Mouse (Mus musculus) erythroblast, embryonic 14.5 days (primary cell): ENCODE measurements around the gene Cdh6. TPM values are rescaled to one million over a fixed set of nuclear protein-coding genes. Genes with fewer than 3 reads are reported as not detected.

Source experiments
- H3K27me3 ChIP-seq: 2 replicates; pipeline ENCODE4 v1.6.1; 2012; ENCODE audit warnings: inconsistent platforms; ENCODE audit not compliant: control insufficient read depth
- H3K36me3 ChIP-seq: 2 replicates; pipeline ENCODE4 v1.6.1; 2012; ENCODE audit warnings: mild to moderate bottlenecking, inconsistent platforms; ENCODE audit not compliant: control insufficient read depth
- H3K4me1 ChIP-seq: 2 replicates; pipeline ENCODE4 v1.6.1; 2012; ENCODE audit warnings: inconsistent platforms; ENCODE audit not compliant: control insufficient read depth
- H3K4me3 ChIP-seq: replicated peaks from 2 replicates; pipeline ENCODE3; 2012; ENCODE audit warnings: moderate library complexity, mild to moderate bottlenecking, inconsistent platforms
- H3K9me3 ChIP-seq: 2 replicates; pipeline ENCODE4 v1.6.1; 2012; ENCODE audit warnings: low read length, inconsistent platforms, mixed read lengths; ENCODE audit not compliant: control insufficient read depth
- GATA1 ChIP-seq: IDR thresholded peaks from 2 replicates; pipeline ENCODE4 v1.6.1; 2012; ENCODE audit warnings: low read length, inconsistent platforms, mixed read lengths
- TAL1 ChIP-seq: IDR thresholded peaks from 3 replicates; pipeline ENCODE4 v1.6.1; 2012; ENCODE audit warnings: low read length, inconsistent platforms, mixed read lengths
- polyA plus RNA-seq: library from polyadenylated mRNA; stranded (reverse); fragments of >175 nt; gene quantifications from 2 replicates; pipeline ENCODE4 v1.2.3, GENCODE M21; 2012

Gene Cdh6
- polyA plus RNA-seq, 1 experiment = not detected

DNA sequence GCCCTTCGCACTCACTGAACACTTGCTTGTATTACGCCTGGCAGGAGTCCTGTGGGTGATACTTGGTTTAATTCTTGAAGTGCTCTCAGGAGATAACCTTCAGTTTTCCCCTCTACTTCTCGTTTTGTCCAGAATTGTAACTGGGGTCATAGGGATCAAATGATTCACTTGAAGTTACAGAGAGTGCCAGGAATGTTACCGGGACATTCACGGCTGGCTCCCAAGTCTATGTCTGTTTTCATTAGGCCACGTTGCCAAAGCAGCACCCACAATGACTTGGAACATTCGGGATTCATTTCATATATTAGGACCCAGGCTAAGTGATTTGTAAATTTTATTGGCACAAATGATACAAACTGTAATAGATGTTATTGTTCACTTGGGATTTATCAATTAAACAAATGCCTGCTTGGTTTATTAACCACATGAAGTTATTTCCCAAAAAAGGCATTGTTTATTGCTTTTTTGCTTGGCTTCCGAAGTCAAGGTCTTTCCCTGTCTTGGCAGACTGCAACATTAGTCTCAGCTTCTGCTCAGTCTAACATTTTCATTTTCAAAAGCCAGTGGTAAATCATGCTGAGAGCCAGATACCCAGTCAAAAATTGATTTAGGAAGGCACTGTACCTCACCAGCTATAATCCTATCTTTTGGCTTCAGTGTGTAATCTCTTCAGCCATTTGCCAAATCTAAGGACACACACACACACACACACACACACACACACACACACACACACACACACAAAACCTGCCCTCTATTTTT is 96.4 kb downstream of the Cdh6 start:
- TF ChIP-seq GATA1 = no peak
- TF ChIP-seq TAL1 = no peak
- Histone ChIP-seq H3K36me3 (no peaks in the 10 kb centered on the region), H3K27me3 (no peaks in the 10 kb centered on the region), H3K4me3 (no peak overlapping the region), H3K9me3 (no peaks in the 10 kb centered on the region), H3K4me1 (no peaks in the 10 kb centered on the region)

DNA sequence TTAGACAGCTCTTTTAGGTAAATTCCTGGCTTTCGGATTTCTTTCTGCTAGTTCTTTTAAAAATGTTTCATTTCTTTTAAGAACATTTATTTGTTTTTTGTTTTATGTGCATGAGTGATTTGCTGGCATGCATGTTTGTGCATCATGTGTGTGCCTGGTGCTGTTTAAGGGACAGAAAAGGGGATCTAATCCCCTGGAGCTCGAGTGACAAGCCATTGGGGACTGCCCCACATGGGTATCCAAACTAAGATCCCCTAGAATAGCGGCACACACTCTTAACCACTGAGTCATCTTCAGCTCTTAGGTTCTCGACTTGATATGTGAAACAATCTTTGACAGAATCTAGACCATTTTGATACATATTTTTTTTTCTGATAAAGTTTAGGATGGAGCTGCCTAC is 99.4 kb downstream of the Cdh6 start:
- no peak for TF ChIP-seq TAL1
- no peak for TF ChIP-seq GATA1
- Histone ChIP-seq H3K27me3 (no peaks in the 10 kb centered on the region), H3K9me3 (no peaks in the 10 kb centered on the region), H3K4me1 (no peaks in the 10 kb centered on the region), H3K36me3 (no peaks in the 10 kb centered on the region), H3K4me3 (no peak overlapping the region)

DNA sequence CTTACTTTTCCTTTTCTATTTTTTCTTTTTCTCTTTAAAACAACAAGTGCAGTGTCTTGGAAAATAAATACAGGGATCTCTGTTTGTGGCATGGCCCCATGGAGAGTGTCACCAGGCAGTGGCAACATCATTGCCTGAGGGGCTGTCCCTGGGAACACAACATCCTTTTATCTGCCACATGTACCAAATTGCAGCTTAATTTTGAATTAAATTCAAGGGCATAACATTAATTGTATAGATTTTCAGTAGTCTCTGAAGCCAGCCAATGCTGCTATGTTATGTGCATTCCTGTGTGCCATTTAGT is 105.3 kb downstream of the Cdh6 start:
- no peak for TF ChIP-seq TAL1
- TF ChIP-seq GATA1 = no peak
- H3K4me1 ChIP-seq = no peaks in the 10 kb centered on the region
- no peaks in the 10 kb centered on the region for H3K9me3 ChIP-seq
- H3K27me3 ChIP-seq = no peaks in the 10 kb centered on the region
- no peaks in the 10 kb centered on the region for H3K36me3 ChIP-seq
- H3K4me3 ChIP-seq = no peak overlapping the region

DNA sequence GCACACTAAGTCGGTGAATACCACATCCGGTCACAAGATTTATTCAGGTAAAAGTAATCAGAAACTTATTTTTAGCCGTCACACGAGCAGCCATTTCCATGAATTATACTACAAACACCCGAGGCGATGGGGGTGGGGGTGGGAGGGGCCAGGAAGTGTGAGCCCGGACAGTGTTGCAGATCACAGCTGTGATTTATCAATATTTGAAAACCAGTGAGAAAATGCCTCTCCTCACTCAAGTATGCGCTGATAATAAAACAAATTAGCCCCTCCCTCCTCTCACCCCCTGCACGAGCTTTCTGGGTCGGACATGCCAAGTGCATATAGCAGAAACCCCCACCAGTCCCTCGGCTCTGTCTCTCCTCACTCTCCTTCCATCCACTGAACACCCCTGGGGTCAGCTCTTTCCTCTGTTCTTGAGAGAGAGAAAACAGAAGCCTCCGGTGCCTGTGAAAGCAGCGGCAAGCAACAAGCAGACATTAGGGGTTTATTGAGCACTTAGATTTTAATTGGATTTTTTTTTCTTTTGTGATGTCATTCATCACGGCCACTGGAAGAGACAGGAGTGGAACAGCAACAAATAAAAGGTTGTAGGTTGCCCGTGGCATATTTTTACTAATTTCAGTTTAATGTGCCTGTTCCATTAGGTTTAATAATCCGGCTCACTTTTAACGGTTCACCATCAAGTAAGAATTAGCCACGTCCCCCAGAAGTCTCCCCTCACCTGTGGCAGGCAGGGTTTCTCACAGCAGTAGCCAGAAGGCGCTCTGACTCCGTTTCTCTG is 105.9 kb downstream of the Cdh6 start:
- TF ChIP-seq TAL1 = no peak
- no peak for TF ChIP-seq GATA1
- Histone ChIP-seq H3K36me3 (no peaks in the 10 kb centered on the region), H3K4me3 (no peak overlapping the region), H3K9me3 (no peaks in the 10 kb centered on the region), H3K4me1 (no peaks in the 10 kb centered on the region), H3K27me3 (no peaks in the 10 kb centered on the region)

DNA sequence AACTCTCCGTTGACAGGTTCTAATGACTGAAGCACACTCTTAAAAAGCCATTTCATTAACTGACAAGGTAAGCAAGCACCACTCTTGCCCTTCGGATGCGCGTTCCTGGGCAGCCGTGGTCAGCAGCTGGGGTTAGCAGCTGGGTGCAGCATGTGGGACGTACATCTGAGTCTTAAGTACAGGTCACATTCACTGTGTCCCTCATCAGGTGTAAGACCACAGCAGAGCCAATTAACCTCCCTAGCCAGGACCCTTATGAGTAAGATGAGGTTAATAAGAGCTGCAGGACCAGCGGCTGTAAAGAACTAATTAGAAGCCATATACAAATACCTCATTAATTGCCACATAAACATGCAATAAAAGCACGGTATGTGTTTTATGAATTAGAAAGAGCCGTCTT is 106.7 kb downstream of the Cdh6 start:
- no peaks in the 10 kb centered on the region for H3K4me1 ChIP-seq
- H3K9me3 ChIP-seq = no peaks in the 10 kb centered on the region
- H3K4me3 ChIP-seq = no peak overlapping the region
- H3K27me3 ChIP-seq = no peaks in the 10 kb centered on the region
- no peaks in the 10 kb centered on the region for H3K36me3 ChIP-seq
- TF ChIP-seq TAL1 (no peak), GATA1 (no peak)

DNA sequence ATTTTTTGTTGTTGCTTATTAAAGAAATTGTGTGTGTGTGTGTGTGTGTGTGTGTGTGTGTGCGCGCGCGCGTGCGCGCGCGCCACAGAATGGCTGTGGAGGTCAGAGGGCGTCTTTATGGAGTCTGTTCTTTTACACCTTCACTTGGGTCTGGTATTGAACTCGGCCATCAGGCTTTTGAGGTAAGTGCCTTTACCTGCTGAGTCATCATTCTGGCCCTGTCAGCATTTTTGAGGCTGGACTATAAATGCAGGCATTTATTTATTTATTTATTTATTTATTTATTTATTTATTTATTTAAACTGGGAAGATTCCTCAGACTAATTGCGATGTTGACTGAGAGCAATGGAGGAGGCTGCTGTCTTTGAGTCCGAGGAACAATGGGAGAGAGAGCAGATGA is 109.8 kb downstream of the Cdh6 start:
- Histone ChIP-seq H3K4me1 (no peaks in the 10 kb centered on the region), H3K9me3 (no peaks in the 10 kb centered on the region), H3K4me3 (no peak overlapping the region), H3K36me3 (no peaks in the 10 kb centered on the region), H3K27me3 (no peaks in the 10 kb centered on the region)
- no peak for TF ChIP-seq GATA1
- no peak for TF ChIP-seq TAL1

DNA sequence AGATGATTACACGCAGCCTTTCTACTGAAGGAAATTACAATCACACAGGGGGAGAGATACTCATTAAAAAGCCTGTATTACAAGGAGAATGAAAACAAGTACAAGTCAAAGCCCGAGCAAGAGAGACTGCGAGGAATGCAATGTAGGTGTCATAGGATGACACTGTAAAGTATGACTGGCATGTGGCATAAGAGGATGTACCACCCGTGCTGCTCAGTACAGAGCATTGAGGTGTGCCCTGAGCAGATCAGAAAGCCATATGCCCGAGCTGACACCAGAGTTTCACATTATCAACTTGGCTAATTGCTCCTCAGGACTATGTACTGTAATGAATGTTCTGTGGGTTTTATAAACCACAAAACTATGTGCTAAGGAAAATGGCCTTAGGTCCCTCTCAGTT is 115.7 kb downstream of the Cdh6 start:
- H3K36me3 ChIP-seq = no peaks in the 10 kb centered on the region
- H3K9me3 ChIP-seq = no peaks in the 10 kb centered on the region
- no peak for TF ChIP-seq TAL1
- H3K4me1 ChIP-seq = no peaks in the 10 kb centered on the region
- H3K4me3 ChIP-seq = no peak overlapping the region
- H3K27me3 ChIP-seq = no peaks in the 10 kb centered on the region

DNA sequence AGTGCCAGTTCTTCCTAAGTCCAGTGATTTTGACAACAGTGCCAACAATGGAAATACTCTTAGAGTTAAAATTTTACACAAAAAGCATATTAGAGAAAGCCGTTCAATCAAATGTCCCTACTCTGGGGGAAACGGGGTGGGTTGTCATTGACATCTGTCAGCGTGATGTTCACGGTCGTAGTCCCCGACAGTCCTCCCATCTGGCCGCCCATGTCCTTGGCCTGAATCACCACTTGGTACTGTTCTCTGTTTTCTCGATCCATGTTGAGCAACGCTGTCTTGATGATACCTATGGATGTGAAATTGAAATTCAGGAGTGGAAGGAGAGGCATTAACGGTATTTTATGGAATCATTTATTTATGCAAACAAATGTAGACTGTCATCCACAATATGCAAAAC is 116.2 kb downstream of the Cdh6 start:
- TF ChIP-seq GATA1 (no peak), TAL1 (no peak)
- Histone ChIP-seq H3K4me1 (no peaks in the 10 kb centered on the region), H3K4me3 (no peak overlapping the region), H3K27me3 (no peaks in the 10 kb centered on the region), H3K36me3 (no peaks in the 10 kb centered on the region), H3K9me3 (no peaks in the 10 kb centered on the region)

DNA sequence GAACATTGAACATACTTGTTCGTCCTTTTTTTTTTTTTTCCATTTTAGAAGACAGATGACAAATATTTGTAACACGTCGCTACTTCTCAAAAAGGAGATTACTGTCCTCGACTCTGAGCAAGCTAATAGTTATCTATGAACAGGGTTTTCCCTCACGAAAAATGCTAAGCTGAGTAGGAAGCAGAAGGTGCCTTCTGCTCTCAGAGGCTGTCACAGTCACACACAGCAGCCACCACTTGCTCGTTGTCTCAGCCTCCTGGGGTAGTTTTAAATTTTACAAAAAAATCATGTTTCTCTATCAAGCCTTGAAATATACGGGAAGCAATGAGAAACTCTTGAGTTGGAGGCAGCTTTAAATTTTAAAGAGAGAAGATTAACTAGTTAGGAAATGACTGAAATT is 125.6 kb downstream of the Cdh6 start:
- Histone ChIP-seq H3K27me3 (no peaks in the 10 kb centered on the region), H3K9me3 (peaks cover 3% of the 10 kb centered on the region; the same call in 1 of the 2 replicates), H3K4me3 (no peak overlapping the region), H3K36me3 (no peaks in the 10 kb centered on the region), H3K4me1 (no peaks in the 10 kb centered on the region)
- no peak for TF ChIP-seq GATA1
- no peak for TF ChIP-seq TAL1

DNA sequence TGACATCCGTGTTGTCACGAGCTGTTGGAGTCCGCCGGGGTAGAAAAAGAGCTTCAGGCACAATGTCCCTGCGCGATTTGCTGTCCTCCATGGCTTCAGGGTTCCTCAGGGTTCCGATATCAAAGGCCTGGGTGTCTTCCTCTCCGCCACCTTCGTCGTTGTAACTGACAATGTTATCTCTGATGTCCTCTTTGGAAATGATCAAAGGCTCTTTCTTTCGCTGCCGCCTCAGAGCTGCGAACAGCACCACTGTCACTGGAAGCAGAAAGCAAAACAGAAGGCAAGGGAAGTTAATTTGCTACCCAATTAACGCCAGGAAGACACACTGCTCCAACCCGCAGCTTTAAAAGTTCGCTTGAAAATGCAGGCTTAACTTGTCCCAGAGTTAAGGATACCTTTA is 139.0 kb downstream of the Cdh6 start:
- Histone ChIP-seq H3K27me3 (no peaks in the 10 kb centered on the region), H3K4me1 (no peaks in the 10 kb centered on the region), H3K9me3 (no peaks in the 10 kb centered on the region), H3K36me3 (no peaks in the 10 kb centered on the region), H3K4me3 (no peak overlapping the region)
- TF ChIP-seq TAL1 (no peak), GATA1 (no peak)
